Mouse (Mus musculus) frontal cortex, postnatal 10 days (tissue): Measurements from ENCODE around the gene Tmprss11f.
"Not testable (repeated sequence)": the region's sequence is repeated elsewhere in the genome, so short reads cannot be mapped to it uniquely, and the experiment has no call there.

Source experiments
- DNase-seq, 2 experiments: peaks; one replicate each; pipeline ENCODE4 v3.0.0; 2022; ENCODE audit warnings: low spot score in 2 of 2, mixed read lengths in 1 of 2

The Tmprss11f gene

GRCm38 (mm10) chr5:86632324-86632723 lies at the start of gene Tmprss11f:
Gene Tmprss11f, minus strand, starts transcription at chr5:86632424.
- no peak for DNase-seq

- DNase-seq: no peak
These were observed 44.0 kb upstream of the Tmprss11f start, which contains the start of gene Tmprss11b for GRCm38 (mm10) chr5:86676262-86676661. Gene Tmprss11b, minus strand, starts transcription at chr5:86676362.

GRCm38 (mm10) chr5:86649185-86649584 lies 17.0 kb upstream of the Tmprss11f start:
- peak in 1 of 2 experiments; percentile 30 for DNase-seq

GRCm38 (mm10) chr5:86640795-86641194 lies 8.6 kb upstream of the Tmprss11f start:
- no peak for DNase-seq

- DNase-seq: no peak
These were observed 1.5 kb downstream of the Tmprss11f start for GRCm38 (mm10) chr5:86630700-86631099.

GRCm38 (mm10) chr5:86621778-86622177 lies 10.4 kb downstream of the Tmprss11f start:
- no peak for DNase-seq

GRCm38 (mm10) chr5:86585896-86586295 lies 46.3 kb downstream of the Tmprss11f start:
- DNase-seq: no peak

GRCm38 (mm10) chr5:86582618-86583017 lies 49.6 kb downstream of the Tmprss11f start:
- DNase-seq: no peak

GRCm38 (mm10) chr5:86581998-86582397 lies 50.2 kb downstream of the Tmprss11f start:
- DNase-seq: no peak

- DNase-seq: not testable (repeated sequence)
These were observed 53.5 kb downstream of the Tmprss11f start for GRCm38 (mm10) chr5:86578761-86579160.

GRCm38 (mm10) chr5:86546693-86547092 lies 85.5 kb downstream of the Tmprss11f start:
- DNase-seq: no peak

GRCm38 (mm10) chr5:86540601-86541000 lies 91.6 kb downstream of the Tmprss11f start:
- DNase-seq: no peak

GRCm38 (mm10) chr5:86528725-86529124 lies 103.5 kb downstream of the Tmprss11f start:
- peak in 1 of 2 experiments; percentile 3 for DNase-seq

- no peak for DNase-seq
These were observed 113.7 kb downstream of the Tmprss11f start, which contains the start of gene Tmprss11g for GRCm38 (mm10) chr5:86518500-86518899. Gene Tmprss11g, minus strand, starts transcription at chr5:86518600.

GRCm38 (mm10) chr5:86511538-86511937 lies 120.7 kb downstream of the Tmprss11f start:
- no peak for DNase-seq

GRCm38 (mm10) chr5:86493453-86493852 lies 138.8 kb downstream of the Tmprss11f start:
- DNase-seq: no peak

GRCm38 (mm10) chr5:86482562-86482961 lies 149.7 kb downstream of the Tmprss11f start:
- no peak for DNase-seq

GRCm38 (mm10) chr5:86482031-86482430 lies 150.2 kb downstream of the Tmprss11f start:
- DNase-seq: no peak

- DNase-seq: no peak
These were observed 158.4 kb downstream of the Tmprss11f start for GRCm38 (mm10) chr5:86473859-86474258.
